Mouse (Mus musculus) kidney, adult 2 months (tissue): ENCODE measurements at regions not wholly inside any gene's neighbourhood (a gene's known extent, or its start where the extent isn't known, plus 50 kb on each side); places are given as distances from the start of the nearest gene placed in this dataset.
"Not testable (repeated sequence)": the region's sequence is repeated elsewhere in the genome, so short reads cannot be mapped to it uniquely, and the experiment has no call there.

Source experiments
- DNase-seq: peaks from one replicate; pipeline ENCODE4 v3.0.0; 2021
- H3K27ac ChIP-seq: fragments of 200-500 bp; 2 replicates; pipeline ENCODE4 v1.5.1; 2012; ENCODE audit warnings: low read depth, low read length, control low read depth, inconsistent platforms; ENCODE audit not compliant: insufficient read depth
- H3K27me3 ChIP-seq: fragments of 200-500 bp; replicated peaks from 2 replicates; pipeline ENCODE4 v1.6.1; 2012; ENCODE audit warnings: mild to moderate bottlenecking, moderate library complexity, low read length, inconsistent platforms; ENCODE audit not compliant: control insufficient read depth, insufficient read depth
- H3K36me3 ChIP-seq: fragments of 200-500 bp; 2 replicates; pipeline ENCODE4 v1.6.1; 2012; ENCODE audit warnings: mild to moderate bottlenecking, moderate library complexity, low read length, inconsistent platforms; ENCODE audit not compliant: control insufficient read depth, insufficient read depth
- H3K4me1 ChIP-seq: fragments of 200-500 bp; 2 replicates; pipeline ENCODE4 v1.6.1; 2011; ENCODE audit warnings: low read length; ENCODE audit not compliant: control insufficient read depth, insufficient read depth
- H3K4me3 ChIP-seq: fragments of 200-500 bp; 2 replicates; pipeline ENCODE4 v1.5.1; 2011; ENCODE audit warnings: mild to moderate bottlenecking, low read depth, low read length, control low read depth; ENCODE audit not compliant: insufficient read depth
- CTCF ChIP-seq: fragments of 200-500 bp; conservative IDR thresholded peaks from 2 replicates; pipeline ENCODE4 v1.5.1; 2011; ENCODE audit warnings: low read depth, mild to moderate bottlenecking, control low read depth, low read length, moderate library complexity, mixed read lengths; ENCODE audit not compliant: insufficient read depth, insufficient read length
- POLR2A ChIP-seq: fragments of 200-500 bp; IDR thresholded peaks from one replicate; pipeline ENCODE4 v1.6.1; 2011; ENCODE audit warnings: low read depth, low read length, control low read depth
- WGBS: fragments of 180-500 bp; shearing (Covaris S2); methylation state at CpG from one replicate; pipeline ENCODE4 v1.1.7; 2018; 5-methylcytosine and 5-hydroxymethylcytosine counted together

GRCm38 (mm10) chr2:92810956-92811355 lies 103.9 kb upstream of the Syt13 start:
- TF ChIP-seq CTCF: peak; percentile 63
- 8% methylated on average over 6 of the region's 6 CpGs for WGBS
- DNase-seq: peak; percentile 56

GRCm38 (mm10) chr2:92813028-92813427 lies 101.9 kb upstream of the Syt13 start:
- Histone ChIP-seq H3K36me3 (no peaks in the 10 kb centered on the region), H3K4me1 (no peaks in the 10 kb centered on the region), H3K27me3 (no peaks in the 10 kb centered on the region), H3K4me3 (no peak overlapping the region), H3K27ac (no peak overlapping the region)
- WGBS: 67% methylated on average over 11 of the region's 11 CpGs
- peak; percentile 11 for DNase-seq
- TF ChIP-seq POLR2A (no peak), CTCF (no peak)

More at GRCm38 (mm10) chr2:92810956-92811355, 103.9 kb upstream of the Syt13 start:
- H3K4me1 ChIP-seq, H3K4me3 ChIP-seq, H3K27ac ChIP-seq, H3K27me3 ChIP-seq, H3K36me3 ChIP-seq: not testable (repeated sequence)

- Histone ChIP-seq H3K27me3 (no peaks in the 10 kb centered on the region), H3K4me3 (no peak overlapping the region), H3K4me1 (no peaks in the 10 kb centered on the region), H3K36me3 (no peaks in the 10 kb centered on the region), H3K27ac (no peak overlapping the region)
- TF ChIP-seq CTCF: no peak
- TF ChIP-seq POLR2A: no peak
- no peak for DNase-seq
- 71% methylated on average over 6 of the region's 6 CpGs for WGBS
These were observed 95.3 kb upstream of the Syt13 start for GRCm38 (mm10) chr2:92819586-92819985.

- H3K27me3 ChIP-seq: no peaks in the 10 kb centered on the region
- no peak overlapping the region for H3K27ac ChIP-seq
- TF ChIP-seq CTCF (no peak), POLR2A (no peak)
- no peak for DNase-seq
- no peak overlapping the region for H3K4me3 ChIP-seq
- no peaks in the 10 kb centered on the region for H3K4me1 ChIP-seq
- 94% methylated on average over 1 of the region's 1 CpGs for WGBS
- H3K36me3 ChIP-seq: no peaks in the 10 kb centered on the region
These were observed 90.6 kb upstream of the Syt13 start for GRCm38 (mm10) chr2:92824325-92824724.

GRCm38 (mm10) chr2:92825395-92825794 lies 89.5 kb upstream of the Syt13 start:
- TF ChIP-seq POLR2A (no peak), CTCF (no peak)
- Histone ChIP-seq H3K27me3 (no peaks in the 10 kb centered on the region), H3K27ac (no peak overlapping the region), H3K4me1 (no peaks in the 10 kb centered on the region), H3K4me3 (no peak overlapping the region), H3K36me3 (no peaks in the 10 kb centered on the region)
- 10% methylated on average over 6 of the region's 6 CpGs for WGBS
- no peak for DNase-seq

GRCm38 (mm10) chr2:92830134-92830533 lies 84.8 kb upstream of the Syt13 start:
- H3K4me1 ChIP-seq: no peaks in the 10 kb centered on the region
- no peaks in the 10 kb centered on the region for H3K36me3 ChIP-seq
- H3K27ac ChIP-seq: no peak overlapping the region
- TF ChIP-seq CTCF (no peak), POLR2A (no peak)
- H3K4me3 ChIP-seq: no peak overlapping the region
- H3K27me3 ChIP-seq: no peaks in the 10 kb centered on the region
- no peak for DNase-seq
- WGBS: 65% methylated on average over 2 of the region's 2 CpGs

GRCm38 (mm10) chr2:92831784-92832183 lies 83.1 kb upstream of the Syt13 start:
- Histone ChIP-seq H3K4me1 (no peaks in the 10 kb centered on the region), H3K4me3 (no peak overlapping the region), H3K27ac (no peak overlapping the region), H3K27me3 (no peaks in the 10 kb centered on the region), H3K36me3 (no peaks in the 10 kb centered on the region)
- peak; percentile 66 for DNase-seq
- no peak for TF ChIP-seq POLR2A
- TF ChIP-seq CTCF: no peak
- WGBS: 42% methylated on average over 7 of the region's 7 CpGs

GRCm38 (mm10) chr2:92836203-92836602 lies 78.7 kb upstream of the Syt13 start:
- Histone ChIP-seq H3K4me3 (no peak overlapping the region), H3K27ac (no peak overlapping the region), H3K27me3 (no peaks in the 10 kb centered on the region), H3K4me1 (no peaks in the 10 kb centered on the region), H3K36me3 (no peaks in the 10 kb centered on the region)
- WGBS: 79% methylated on average over 4 of the region's 4 CpGs
- no peak for DNase-seq
- TF ChIP-seq POLR2A: no peak
- no peak for TF ChIP-seq CTCF
